Mouse (Mus musculus) embryonic facial prominence, embryonic 12.5 days (tissue): ENCODE measurements around the gene Epha7. TPM values are rescaled to one million over a fixed set of nuclear protein-coding genes. Genes with fewer than 3 reads are reported as not detected.

Experiments used
- ATAC-seq: fragments of 200-750 bp; cut with Nextera tagmentation; 2 replicates; pipeline ENCODE4 v1.8.0; 2017; ENCODE audit not compliant: insufficient number of reproducible peaks, insufficient read depth, low FRiP score, low TSS enrichment
- H3K27ac ChIP-seq: fragments of 300-500 bp; sonication (generic); 2 replicates; pipeline ENCODE4 v1.5.1; 2016; ENCODE audit warnings: mild to moderate bottlenecking
- H3K27me3 ChIP-seq: fragments of 300-500 bp; sonication (generic); 2 replicates; pipeline ENCODE4 v1.6.1; 2016; ENCODE audit warnings: mild to moderate bottlenecking, moderate library complexity
- H3K36me3 ChIP-seq: fragments of 300-500 bp; sonication (generic); 2 replicates; pipeline ENCODE4 v1.6.1; 2016; ENCODE audit warnings: mild to moderate bottlenecking
- H3K4me1 ChIP-seq: fragments of 300-500 bp; sonication (generic); 2 replicates; pipeline ENCODE4 v1.6.1; 2016
- H3K4me2 ChIP-seq: fragments of 300-500 bp; sonication (generic); replicated peaks from 2 replicates; pipeline ENCODE4 v1.6.1; 2016; ENCODE audit warnings: mild to moderate bottlenecking, moderate library complexity
- H3K4me3 ChIP-seq: fragments of 300-500 bp; sonication (generic); 2 replicates; pipeline ENCODE4 v1.5.1; 2016; ENCODE audit warnings: mild to moderate bottlenecking
- H3K9ac ChIP-seq: fragments of 300-500 bp; sonication (generic); 2 replicates; pipeline ENCODE4 v1.6.1; 2016; ENCODE audit warnings: mild to moderate bottlenecking, moderate library complexity
- H3K9me3 ChIP-seq: fragments of 300-500 bp; sonication (generic); 2 replicates; pipeline ENCODE4 v1.6.1; 2016; ENCODE audit warnings: mild to moderate bottlenecking, moderate library complexity
- WGBS: fragments of 180-500 bp; shearing (Covaris S2); methylation state at CpG from one replicate; pipeline ENCODE4 v1.1.7; 2016; 5-methylcytosine and 5-hydroxymethylcytosine counted together
- polyA plus RNA-seq: library from polyadenylated mRNA; unstranded; fragments of >200 nt; fragmentation: Nextera tagmentation; extraction: Ambion mirVana; gene quantifications from 2 replicates; pipeline ENCODE4 v1.2.1, GENCODE M21; 2016

The Epha7 gene
- polyA plus RNA-seq, 1 experiment from 2014 or later: 75.2 TPM

- Histone ChIP-seq H3K4me1 (no peaks in the 10 kb centered on the region), H3K27ac (no peak overlapping the region), H3K27me3 (no peaks in the 10 kb centered on the region), H3K9ac (no peak overlapping the region), H3K4me3 (no peak overlapping the region), H3K36me3 (no peaks in the 10 kb centered on the region), H3K9me3 (no peaks in the 10 kb centered on the region), H3K4me2 (no peak overlapping the region)
- 85% methylated on average over 4 of the region's 4 CpGs for WGBS
- no peak for ATAC-seq
These were observed 33.4 kb downstream of the Epha7 start for GRCm38 (mm10) chr4:28846311-28846710.

- no peak for ATAC-seq
- H3K36me3 ChIP-seq: no peaks in the 10 kb centered on the region
- no peak overlapping the region for H3K4me2 ChIP-seq
- no peaks in the 10 kb centered on the region for H3K9me3 ChIP-seq
- 57% methylated on average over 2 of the region's 2 CpGs for WGBS
- no peaks in the 10 kb centered on the region for H3K4me1 ChIP-seq
- H3K4me3 ChIP-seq: no peak overlapping the region
- H3K27me3 ChIP-seq: no peaks in the 10 kb centered on the region
- H3K27ac ChIP-seq: no peak overlapping the region
- H3K9ac ChIP-seq: no peak overlapping the region
These were observed 37.5 kb downstream of the Epha7 start for GRCm38 (mm10) chr4:28850388-28850787.

GRCm38 (mm10) chr4:28862845-28863666, 50.1 kb downstream of the Epha7 start:
- peak; percentile 67 for ATAC-seq
- no peak overlapping the region for H3K4me2 ChIP-seq
- H3K4me1 ChIP-seq: peaks cover 8% of the 10 kb centered on the region
- no peaks in the 10 kb centered on the region for H3K36me3 ChIP-seq
- H3K27ac ChIP-seq: peak overlapping the region; percentile 63; the same call in 1 of the 2 replicates
- no peak overlapping the region for H3K4me3 ChIP-seq
- no peak overlapping the region for H3K9ac ChIP-seq
- no peaks in the 10 kb centered on the region for H3K9me3 ChIP-seq
- no peaks in the 10 kb centered on the region for H3K27me3 ChIP-seq
- WGBS: 24% methylated on average over 6 of the region's 6 CpGs

DNA sequence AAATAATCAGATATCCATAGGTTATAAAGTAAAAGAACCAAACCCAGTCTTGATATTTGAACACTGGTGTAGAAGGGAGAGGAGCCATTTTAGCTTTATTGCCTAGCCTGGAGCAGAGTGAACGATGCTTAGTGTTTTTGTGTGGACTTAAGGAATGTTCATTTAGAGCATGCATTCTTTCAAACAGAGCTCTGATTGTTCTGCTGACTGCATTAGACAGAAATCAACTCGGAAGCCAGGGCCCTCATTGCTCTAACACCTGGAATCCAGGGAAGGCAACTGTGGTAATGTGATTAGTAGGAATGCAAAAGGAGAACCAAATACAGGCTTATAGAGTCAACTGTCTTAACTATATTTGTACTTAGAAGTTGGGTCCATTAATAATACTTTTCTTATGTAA, 53.5 kb downstream of the Epha7 start:
- no peaks in the 10 kb centered on the region for H3K9me3 ChIP-seq
- H3K27me3 ChIP-seq: no peaks in the 10 kb centered on the region
- WGBS: 17% methylated on average over 2 of the region's 2 CpGs
- ATAC-seq: no peak
- no peaks in the 10 kb centered on the region for H3K36me3 ChIP-seq
- no peak overlapping the region for H3K4me3 ChIP-seq
- no peak overlapping the region for H3K4me2 ChIP-seq
- H3K9ac ChIP-seq: no peak overlapping the region
- H3K27ac ChIP-seq: no peak overlapping the region
- H3K4me1 ChIP-seq: peaks cover 8% of the 10 kb centered on the region

- H3K36me3 ChIP-seq: peaks cover 6% of the 10 kb centered on the region
- WGBS: 90% methylated on average over 11 of the region's 11 CpGs
These were observed 58.7 kb downstream of the Epha7 start for GRCm38 (mm10) chr4:28871615-28872014.

DNA sequence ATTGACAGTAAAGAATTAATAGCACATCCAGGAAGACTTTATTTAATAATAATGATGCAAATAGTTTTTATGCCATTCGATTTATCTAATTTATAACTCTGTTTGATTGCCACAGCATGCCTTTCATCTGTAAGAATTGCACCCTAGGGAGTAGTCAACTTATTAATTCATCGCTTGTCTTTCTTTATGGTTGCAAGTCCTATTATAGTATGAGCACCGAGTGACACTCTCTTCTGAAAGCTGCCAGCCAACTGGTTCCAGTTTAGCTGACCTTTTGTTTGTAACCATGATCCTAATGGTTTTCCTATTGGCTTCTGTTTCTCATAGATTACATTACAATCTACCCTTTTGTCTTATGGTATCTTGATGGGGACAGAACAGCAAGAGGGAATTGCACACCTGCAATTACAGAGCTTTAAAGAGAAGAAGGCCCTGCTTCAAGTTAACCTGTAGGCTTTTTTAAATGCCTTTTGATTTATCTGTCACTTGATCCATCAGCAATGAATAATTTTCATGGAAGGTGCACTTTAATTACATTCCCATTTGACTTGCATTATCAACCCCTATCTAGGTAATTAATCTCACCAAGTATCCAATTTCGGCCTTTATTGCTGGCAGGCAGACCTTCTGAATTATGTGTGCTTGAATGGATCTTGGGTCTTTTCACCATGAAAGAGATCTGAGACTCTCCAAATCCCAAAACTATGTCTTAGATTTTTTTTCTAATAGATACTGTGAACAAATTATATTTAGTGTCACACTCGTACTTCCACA, 68.5 kb downstream of the Epha7 start:
- Histone ChIP-seq H3K27me3 (no peaks in the 10 kb centered on the region), H3K9ac (no peak overlapping the region), H3K4me3 (no peak overlapping the region), H3K9me3 (no peaks in the 10 kb centered on the region), H3K4me2 (no peak overlapping the region), H3K27ac (no peak overlapping the region), H3K4me1 (no peaks in the 10 kb centered on the region), H3K36me3 (no peaks in the 10 kb centered on the region)
- WGBS: 47% methylated on average over 5 of the region's 5 CpGs
- no peak for ATAC-seq

More at GRCm38 (mm10) chr4:28871615-28872014, 58.7 kb downstream of the Epha7 start:
- Histone ChIP-seq H3K27ac (no peak overlapping the region), H3K4me3 (no peak overlapping the region), H3K4me2 (no peak overlapping the region), H3K4me1 (no peaks in the 10 kb centered on the region), H3K9me3 (no peaks in the 10 kb centered on the region), H3K27me3 (no peaks in the 10 kb centered on the region), H3K9ac (no peak overlapping the region)
- ATAC-seq: no peak

- Histone ChIP-seq H3K4me3 (no peak overlapping the region), H3K9ac (no peak overlapping the region), H3K27me3 (no peaks in the 10 kb centered on the region), H3K27ac (no peak overlapping the region), H3K4me2 (no peak overlapping the region), H3K4me1 (no peaks in the 10 kb centered on the region), H3K36me3 (no peaks in the 10 kb centered on the region), H3K9me3 (no peaks in the 10 kb centered on the region)
- 84% methylated on average over 5 of the region's 5 CpGs for WGBS
- ATAC-seq: no peak
These were observed 76.7 kb downstream of the Epha7 start for GRCm38 (mm10) chr4:28889630-28890029.

GRCm38 (mm10) chr4:28890102-28890501, 77.2 kb downstream of the Epha7 start:
- H3K4me2 ChIP-seq: no peak overlapping the region
- no peaks in the 10 kb centered on the region for H3K27me3 ChIP-seq
- no peak overlapping the region for H3K27ac ChIP-seq
- WGBS: 44% methylated on average over 3 of the region's 3 CpGs
- no peak overlapping the region for H3K4me3 ChIP-seq
- no peak overlapping the region for H3K9ac ChIP-seq
- ATAC-seq: no peak
- no peaks in the 10 kb centered on the region for H3K9me3 ChIP-seq
- H3K4me1 ChIP-seq: no peaks in the 10 kb centered on the region
- no peaks in the 10 kb centered on the region for H3K36me3 ChIP-seq

DNA sequence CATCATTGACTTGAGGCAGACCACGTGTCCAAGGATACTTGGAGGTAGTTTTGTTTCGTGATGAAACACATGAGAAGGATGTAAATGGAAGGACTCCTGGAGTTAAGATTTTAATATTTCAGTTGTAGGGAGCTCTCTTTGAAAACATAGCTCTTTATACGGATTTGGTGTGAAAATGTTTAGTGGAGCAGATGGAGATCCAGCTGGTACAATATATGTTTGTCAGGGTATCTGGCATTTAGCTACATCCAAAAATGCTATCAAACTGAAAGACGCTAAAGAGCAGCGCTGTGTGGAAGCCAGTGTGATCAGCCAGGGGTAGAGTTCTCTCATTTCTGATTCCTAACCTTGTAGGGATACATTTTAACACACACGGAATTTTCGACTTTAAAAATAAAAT, 82.5 kb downstream of the Epha7 start:
- no peak overlapping the region for H3K27ac ChIP-seq
- H3K4me1 ChIP-seq: no peaks in the 10 kb centered on the region
- 91% methylated on average over 7 of the region's 7 CpGs for WGBS
- H3K4me2 ChIP-seq: no peak overlapping the region
- ATAC-seq: no peak
- no peaks in the 10 kb centered on the region for H3K36me3 ChIP-seq
- H3K9ac ChIP-seq: no peak overlapping the region
- H3K4me3 ChIP-seq: no peak overlapping the region
- no peaks in the 10 kb centered on the region for H3K27me3 ChIP-seq
- H3K9me3 ChIP-seq: no peaks in the 10 kb centered on the region

GRCm38 (mm10) chr4:28899373-28899772, 86.4 kb downstream of the Epha7 start:
- no peak for ATAC-seq

DNA sequence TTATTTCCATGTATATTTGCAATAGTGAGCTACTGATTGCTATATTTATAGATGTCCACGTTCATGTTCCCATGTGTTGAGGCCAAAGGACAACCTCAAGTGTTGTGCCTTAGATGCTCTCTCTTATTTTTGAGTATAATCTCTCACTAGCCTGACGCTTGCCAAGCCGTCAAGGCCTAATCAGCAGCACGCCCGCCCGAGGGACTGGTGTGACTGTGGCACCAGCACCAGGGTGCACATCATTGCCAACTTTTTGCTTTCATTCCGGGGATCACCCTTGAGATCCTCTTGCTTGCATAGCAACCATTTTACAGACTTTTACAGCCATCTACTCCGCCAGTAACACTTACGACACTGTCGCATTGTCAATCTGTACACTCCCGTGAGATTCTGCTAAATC, 86.9 kb downstream of the Epha7 start:
- WGBS: 93% methylated on average over 11 of the region's 11 CpGs
- no peak overlapping the region for H3K27ac ChIP-seq
- H3K4me2 ChIP-seq: no peak overlapping the region
- no peaks in the 10 kb centered on the region for H3K27me3 ChIP-seq
- no peak overlapping the region for H3K9ac ChIP-seq
- no peaks in the 10 kb centered on the region for H3K9me3 ChIP-seq
- H3K4me3 ChIP-seq: no peak overlapping the region
- no peaks in the 10 kb centered on the region for H3K4me1 ChIP-seq
- no peaks in the 10 kb centered on the region for H3K36me3 ChIP-seq
- no peak for ATAC-seq

More at GRCm38 (mm10) chr4:28899373-28899772, 86.4 kb downstream of the Epha7 start:
- no peaks in the 10 kb centered on the region for H3K9me3 ChIP-seq
- 90% methylated on average over 4 of the region's 4 CpGs for WGBS
- H3K4me1 ChIP-seq: no peaks in the 10 kb centered on the region
- H3K4me3 ChIP-seq: no peak overlapping the region
- H3K27ac ChIP-seq: no peak overlapping the region
- no peaks in the 10 kb centered on the region for H3K27me3 ChIP-seq
- no peaks in the 10 kb centered on the region for H3K36me3 ChIP-seq
- H3K4me2 ChIP-seq: no peak overlapping the region
- H3K9ac ChIP-seq: no peak overlapping the region

- WGBS: 92% methylated on average over 5 of the region's 5 CpGs
- ATAC-seq: no peak
- Histone ChIP-seq H3K4me2 (no peak overlapping the region), H3K27ac (no peak overlapping the region), H3K36me3 (no peaks in the 10 kb centered on the region), H3K4me1 (no peaks in the 10 kb centered on the region), H3K9ac (no peak overlapping the region), H3K4me3 (no peak overlapping the region), H3K27me3 (no peaks in the 10 kb centered on the region), H3K9me3 (no peaks in the 10 kb centered on the region)
These were observed 88.6 kb downstream of the Epha7 start for GRCm38 (mm10) chr4:28901496-28901895.
